Mouse (Mus musculus) kidney, postnatal 36 days (tissue): ENCODE data around the gene Usp39.

Experiments used
- DNase-seq, 2 experiments: peaks; one replicate each; pipeline ENCODE4 v3.0.0; 2021 to 2022; ENCODE audit warnings: mixed read lengths in 2 of 2

The Usp39 gene

GRCm38 (mm10) chr6:72350214-72350613 lies 5.2 kb upstream of the Usp39 start:
- DNase-seq, result peak; percentile 5 to 55

- peak; percentile 68 to 69 for DNase-seq
Measured at GRCm38 (mm10) chr6:72348411-72348810, 3.4 kb upstream of the Usp39 start.

- DNase-seq, result peak; percentile 94
Measured at GRCm38 (mm10) chr6:72347166-72347941, 2.4 kb upstream of the Usp39 start, which contains the start of gene 0610030E20Rik. Gene 0610030E20Rik (plus strand): TSS chr6:72347317.

- no peak for DNase-seq
Measured at GRCm38 (mm10) chr6:72346261-72346660, 1.3 kb upstream of the Usp39 start.

DNA sequence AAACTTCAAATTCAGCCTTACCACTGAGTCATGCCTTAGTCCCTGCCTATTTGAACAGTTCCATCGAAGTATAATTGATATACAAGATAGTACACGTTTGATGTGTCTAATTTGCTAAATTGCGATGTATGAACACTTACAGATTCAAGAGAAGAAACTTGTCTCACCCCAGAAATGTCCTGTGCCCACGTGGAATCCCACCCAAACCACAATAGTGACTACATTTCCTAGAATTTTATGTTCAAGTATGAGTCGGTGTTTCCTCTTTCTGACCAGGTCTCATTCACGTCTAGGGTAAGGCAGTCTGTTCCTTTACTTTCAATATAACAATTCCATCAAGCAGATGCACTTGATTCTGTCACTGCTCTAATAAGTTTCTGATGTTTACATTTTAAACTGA lies 649 bp upstream of the Usp39 start:
- DNase-seq, result no peak

- DNase-seq, result no peak
Measured at GRCm38 (mm10) chr6:72344396-72345073, 449 bp downstream of the Usp39 start.

DNA sequence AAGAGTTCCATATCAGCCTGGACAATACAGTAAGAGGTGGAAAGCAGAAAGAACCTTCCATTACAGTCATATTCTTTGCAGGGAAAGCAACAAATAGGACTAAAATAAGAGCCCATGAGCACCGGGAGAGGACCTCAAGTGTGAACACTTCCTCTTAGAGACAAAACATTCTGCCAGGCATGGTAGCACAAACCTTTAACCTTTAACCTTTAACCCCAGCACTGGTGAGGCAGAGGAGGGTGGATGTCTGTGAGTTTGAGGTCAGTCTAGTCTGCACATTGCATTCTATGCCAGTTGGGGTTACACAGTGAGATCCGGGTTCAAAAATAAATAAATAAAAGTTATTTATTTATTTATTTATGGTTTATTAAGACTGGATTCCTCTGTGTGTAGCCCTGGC lies 4.5 kb downstream of the Usp39 start:
- peak in 1 of 2 experiments; percentile 46 for DNase-seq

GRCm38 (mm10) chr6:72333111-72333510 lies 11.9 kb downstream of the Usp39 start:
- DNase-seq, result no peak

- no peak for DNase-seq
Measured at GRCm38 (mm10) chr6:72330133-72330532, 14.9 kb downstream of the Usp39 start.

GRCm38 (mm10) chr6:72329019-72329418 lies 16.0 kb downstream of the Usp39 start:
- no peak for DNase-seq

- DNase-seq, result peak; percentile 78 to 84
Measured at GRCm38 (mm10) chr6:72326274-72326673, 18.7 kb downstream of the Usp39 start.

GRCm38 (mm10) chr6:72323786-72324508 lies 21.0 kb downstream of the Usp39 start:
- DNase-seq, result no peak

DNA sequence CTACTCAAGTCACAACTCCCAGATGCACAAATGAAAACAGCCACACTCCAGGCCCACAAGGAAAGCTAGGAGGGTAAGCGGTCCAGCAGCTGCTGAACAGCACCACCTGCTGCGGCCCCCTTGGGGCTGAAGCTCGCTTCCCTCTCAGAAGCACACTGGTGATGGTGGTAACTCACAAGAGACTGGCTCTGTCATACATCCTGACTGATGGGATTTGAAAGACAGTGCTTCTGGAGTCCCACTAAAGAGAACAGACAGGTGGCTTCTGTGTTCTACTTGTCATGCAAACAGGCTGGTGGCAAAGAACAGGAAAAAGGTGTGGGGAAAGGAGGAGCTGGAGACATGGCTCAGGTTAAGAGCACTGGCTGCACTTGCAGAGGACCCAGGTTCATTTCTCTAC lies 22.0 kb downstream of the Usp39 start:
- no peak for DNase-seq

DNA sequence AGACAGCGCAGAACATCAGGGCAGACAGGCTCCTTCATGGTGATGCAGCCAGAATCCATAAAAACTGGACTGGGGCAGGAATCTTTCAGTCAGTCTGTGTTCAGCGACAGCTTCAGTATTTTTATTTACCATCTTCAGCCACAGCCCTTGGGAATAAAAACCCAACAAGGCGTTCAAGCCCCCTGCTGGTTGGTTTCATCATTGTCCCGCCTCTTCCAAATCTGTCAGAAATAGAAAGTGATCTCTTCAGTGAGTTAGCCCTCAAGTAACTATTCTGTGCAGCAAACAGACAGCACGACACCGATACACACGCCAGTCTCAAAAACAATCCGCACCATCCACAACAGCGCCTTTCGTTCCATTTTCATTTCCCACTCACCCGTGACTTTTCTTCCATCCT lies 26.0 kb downstream of the Usp39 start:
- peak; percentile 43 to 78 for DNase-seq

GRCm38 (mm10) chr6:72318440-72318839 lies 26.5 kb downstream of the Usp39 start:
- DNase-seq, result no peak

- no peak for DNase-seq
Measured at GRCm38 (mm10) chr6:72316044-72316443, 28.9 kb downstream of the Usp39 start.

- DNase-seq, result no peak
Measured at GRCm38 (mm10) chr6:72315384-72315783, 29.6 kb downstream of the Usp39 start.

DNA sequence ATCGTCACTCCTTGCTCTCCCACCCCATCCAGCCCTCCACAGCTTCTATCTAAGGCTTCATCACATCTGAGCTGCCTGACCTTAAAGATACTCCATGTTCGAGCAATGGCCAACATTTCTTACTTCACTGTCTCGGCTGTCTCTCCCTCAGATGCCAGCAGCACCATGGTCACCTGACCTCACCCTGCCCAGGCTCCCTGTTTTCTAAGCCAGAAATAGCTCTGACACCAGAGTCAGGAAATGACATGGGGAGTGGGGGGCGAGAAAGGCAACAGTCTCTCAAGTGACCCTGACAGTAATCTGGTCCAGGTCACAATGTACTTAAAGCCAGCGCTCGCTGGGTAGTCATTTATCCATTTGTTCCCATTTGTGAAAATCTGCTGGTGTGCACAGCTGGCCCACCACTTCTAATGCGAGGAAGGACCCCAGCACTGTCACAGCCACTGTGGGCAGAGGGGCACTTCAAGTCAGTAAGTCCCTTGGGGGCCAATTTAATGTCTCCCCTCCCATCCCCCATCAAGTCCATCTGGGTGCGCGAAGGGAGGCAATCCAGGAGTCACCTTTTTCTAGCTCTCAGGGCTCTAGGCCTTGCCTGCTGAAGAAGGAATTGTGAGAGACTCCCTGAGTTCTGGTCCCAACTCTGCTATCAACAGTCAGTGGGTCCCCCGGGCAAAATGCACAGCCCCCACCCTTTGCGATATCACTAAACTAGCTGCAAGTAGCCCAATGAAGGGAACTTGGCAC lies 31.7 kb downstream of the Usp39 start:
- DNase-seq, result no peak

DNA sequence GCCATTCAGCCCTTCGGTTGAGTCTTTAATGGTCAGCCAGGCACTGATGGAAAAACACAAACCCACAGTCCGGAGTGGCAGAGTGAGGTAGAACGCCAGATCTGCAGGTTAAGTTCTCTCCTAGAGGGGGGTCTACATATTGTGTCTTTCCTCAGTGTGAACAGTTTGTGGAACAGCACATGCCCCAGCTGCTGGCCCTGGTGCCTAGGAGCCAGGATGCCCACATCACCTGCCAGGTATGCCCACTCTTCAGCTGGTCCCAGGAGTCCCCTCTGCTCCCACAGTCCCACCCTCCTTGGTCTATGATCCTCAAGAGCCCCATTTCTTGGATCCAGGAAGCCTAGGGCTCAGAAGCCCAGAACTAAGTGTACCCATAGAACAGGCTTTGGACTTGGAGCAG lies 32.8 kb downstream of the Usp39 start:
- no peak for DNase-seq

GRCm38 (mm10) chr6:72303510-72303909 lies 41.5 kb downstream of the Usp39 start:
- no peak for DNase-seq

- peak; percentile 61 to 80 for DNase-seq
Measured at GRCm38 (mm10) chr6:72302349-72302925, 42.5 kb downstream of the Usp39 start.

GRCm38 (mm10) chr6:72297825-72298224 lies 47.2 kb downstream of the Usp39 start:
- no peak for DNase-seq
